Mouse (Mus musculus): ENCODE measurements around the gene Calr. TPM values are rescaled to one million over a fixed set of nuclear protein-coding genes. Genes with fewer than 3 reads are reported as not detected.

Calr gene
- polyA plus RNA-seq, 1 experiment: 385 TPM

DNA sequence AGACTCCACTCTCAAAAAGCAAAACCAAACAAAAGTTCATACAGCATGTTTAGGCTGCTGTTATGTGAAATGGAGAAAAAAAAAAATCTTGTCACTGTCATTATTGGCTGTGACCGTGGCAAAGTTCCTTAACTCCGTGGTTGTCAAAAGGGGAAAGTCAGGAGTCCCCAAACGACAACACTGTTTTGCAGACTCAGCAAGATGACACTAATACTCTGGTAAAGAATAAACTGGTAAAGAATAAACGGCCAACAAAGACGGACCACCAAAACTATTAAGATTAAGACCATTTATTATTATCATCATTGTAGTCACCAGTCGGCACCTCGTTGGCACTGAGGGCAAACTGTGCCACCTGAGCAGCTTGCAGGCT lies 6.9 kb downstream of the Calr start:
- TF ChIP-seq CEBPB (IDR thresholded peaks at IDR 0.05; ENCODE audit: insufficient read depth, poor library complexity, severe bottlenecking) (no peak), USF1 (IDR thresholded peaks at IDR 0.05; ENCODE audit: low read depth) (no peak), POLR2A (IDR thresholded peaks at IDR 0.05; ENCODE audit: insufficient read length, low read depth) (no peak), POLR2AphosphoS2 (IDR thresholded peaks at IDR 0.05; ENCODE audit: insufficient read length, low read depth) (no peak), TCF3 (IDR thresholded peaks at IDR 0.05; ENCODE audit: insufficient read length, low read depth) (no peak), REST (IDR thresholded peaks at IDR 0.05; ENCODE audit: insufficient read depth, insufficient read length) (no peak), MYOG (IDR thresholded peaks at IDR 0.05; ENCODE audit: control insufficient read depth in 1 of 3, insufficient read depth in 1 of 3, insufficient read length in 2 of 3, low read depth in 2 of 3) (no peak), TCF12 (IDR thresholded peaks at IDR 0.05; ENCODE audit: insufficient read depth, poor library complexity, severe bottlenecking) (no peak), SRF (IDR thresholded peaks at IDR 0.05; ENCODE audit: control insufficient read depth, insufficient read length, low read depth) (no peak), MYOD1 (IDR thresholded peaks at IDR 0.05; ENCODE audit: control insufficient read depth in 1 of 3, insufficient read length in 2 of 3, low read depth in 2 of 3) (no peak), E2F4 (IDR thresholded peaks at IDR 0.05; ENCODE audit: insufficient read depth) (no peak), MAX (IDR thresholded peaks at IDR 0.05; ENCODE audit: low read depth) (no peak)
- H3ac ChIP-seq (ENCODE audit: control insufficient read depth, insufficient read length): peak overlapping the region; percentile 74
- H3K79me2 ChIP-seq (ENCODE audit: control insufficient read depth, insufficient read depth): peaks cover 15% of the 10 kb centered on the region

DNA sequence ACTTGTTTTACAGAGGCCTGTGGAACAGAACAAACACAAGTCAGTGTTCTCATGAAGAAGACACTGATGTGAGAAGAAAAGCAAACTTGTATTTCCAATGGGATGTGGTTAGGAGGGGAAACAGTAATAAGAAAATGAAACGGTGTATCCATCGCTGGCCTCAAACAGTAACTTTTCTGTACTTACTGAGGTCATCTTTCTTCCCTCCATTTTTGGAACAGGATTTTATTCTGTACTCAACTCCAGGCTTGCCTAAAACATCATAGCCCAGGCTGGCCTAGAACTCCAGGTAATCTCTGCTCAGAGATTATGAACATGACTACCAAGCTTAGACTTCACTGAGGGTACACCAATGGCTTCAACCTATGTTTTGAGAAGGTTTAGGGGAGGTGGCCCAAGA lies 7.3 kb downstream of the Calr start:
- Histone ChIP-seq H3K27me3 (ENCODE audit: control insufficient read depth, insufficient read depth, insufficient read length) (no peaks in the 10 kb centered on the region), H3K36me3 (ENCODE audit: control insufficient read depth, insufficient read depth) (peaks cover 56% of the 10 kb centered on the region), H3K4me2 (ENCODE audit: low read depth) (peak overlapping the region; percentile 89), H3K4me3 (peak overlapping the region; percentile 70), H3K79me2 (ENCODE audit: control insufficient read depth, insufficient read depth) (peaks cover 15% of the 10 kb centered on the region), H3ac (ENCODE audit: control insufficient read depth, insufficient read length) (peak overlapping the region; percentile 74)
- TF ChIP-seq SRF (IDR thresholded peaks at IDR 0.05; ENCODE audit: control insufficient read depth, insufficient read length, low read depth) (no peak), TCF12 (IDR thresholded peaks at IDR 0.05; ENCODE audit: insufficient read depth, poor library complexity, severe bottlenecking) (no peak)

More for the DNA sequence above, 6.9 kb downstream of the Calr start:
- H3K4me2 ChIP-seq (ENCODE audit: low read depth): peak overlapping the region; percentile 89
- no peaks in the 10 kb centered on the region for H3K27me3 ChIP-seq (ENCODE audit: control insufficient read depth, insufficient read depth, insufficient read length)
- peak overlapping the region; percentile 70 for H3K4me3 ChIP-seq
- peaks cover 56% of the 10 kb centered on the region for H3K36me3 ChIP-seq (ENCODE audit: control insufficient read depth, insufficient read depth)

DNA sequence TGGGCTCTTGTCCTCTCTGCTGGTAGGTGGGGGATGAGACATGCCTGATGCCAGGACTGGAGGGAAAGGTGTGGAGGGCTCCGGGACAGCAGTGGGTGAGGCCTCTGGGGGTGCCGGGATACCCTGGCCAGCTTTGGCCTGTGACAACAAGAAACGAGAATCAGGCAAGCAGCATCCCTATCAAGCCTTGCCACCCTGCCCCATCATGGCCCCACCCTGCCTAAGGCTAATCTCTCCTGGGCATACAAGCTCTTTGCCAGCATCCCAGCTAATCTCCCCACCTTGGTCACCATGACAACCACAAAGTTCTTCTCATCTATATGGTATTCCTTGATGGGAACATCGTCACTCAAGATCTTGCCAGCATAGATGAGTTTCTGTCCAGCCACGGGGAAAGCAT lies 8.2 kb downstream of the Calr start:
- H3K4me2 ChIP-seq (ENCODE audit: low read depth): no peak overlapping the region
- peaks cover 15% of the 10 kb centered on the region for H3K79me2 ChIP-seq (ENCODE audit: control insufficient read depth, insufficient read depth)
- peaks cover 55% of the 10 kb centered on the region for H3K36me3 ChIP-seq (ENCODE audit: control insufficient read depth, insufficient read depth)
- no peak for TF ChIP-seq E2F4 (IDR thresholded peaks at IDR 0.05; ENCODE audit: insufficient read depth)
- TF ChIP-seq MYOD1 (IDR thresholded peaks at IDR 0.05; ENCODE audit: control insufficient read depth in 1 of 3, insufficient read length in 2 of 3, low read depth in 2 of 3): no peak
- no peak for TF ChIP-seq SRF (IDR thresholded peaks at IDR 0.05; ENCODE audit: control insufficient read depth, insufficient read length, low read depth)
- no peak for TF ChIP-seq REST (IDR thresholded peaks at IDR 0.05; ENCODE audit: insufficient read depth, insufficient read length)
- TF ChIP-seq POLR2AphosphoS2 (IDR thresholded peaks at IDR 0.05; ENCODE audit: insufficient read length, low read depth): no peak
- TF ChIP-seq TCF12 (IDR thresholded peaks at IDR 0.05; ENCODE audit: insufficient read depth, poor library complexity, severe bottlenecking): no peak
- TF ChIP-seq TCF3 (IDR thresholded peaks at IDR 0.05; ENCODE audit: insufficient read length, low read depth): no peak
- TF ChIP-seq POLR2A (IDR thresholded peaks at IDR 0.05; ENCODE audit: insufficient read length, low read depth): no peak
- no peak for TF ChIP-seq CEBPB (IDR thresholded peaks at IDR 0.05; ENCODE audit: insufficient read depth, poor library complexity, severe bottlenecking)
- TF ChIP-seq MAX (IDR thresholded peaks at IDR 0.05; ENCODE audit: low read depth): no peak
- TF ChIP-seq MYOG (IDR thresholded peaks at IDR 0.05; ENCODE audit: control insufficient read depth in 1 of 3, insufficient read depth in 1 of 3, insufficient read length in 2 of 3, low read depth in 2 of 3): no peak
- no peak for TF ChIP-seq USF1 (IDR thresholded peaks at IDR 0.05; ENCODE audit: low read depth)
- no peak overlapping the region for H3K4me3 ChIP-seq
- no peaks in the 10 kb centered on the region for H3K27me3 ChIP-seq (ENCODE audit: control insufficient read depth, insufficient read depth, insufficient read length)
- no peak overlapping the region for H3ac ChIP-seq (ENCODE audit: control insufficient read depth, insufficient read length)

DNA sequence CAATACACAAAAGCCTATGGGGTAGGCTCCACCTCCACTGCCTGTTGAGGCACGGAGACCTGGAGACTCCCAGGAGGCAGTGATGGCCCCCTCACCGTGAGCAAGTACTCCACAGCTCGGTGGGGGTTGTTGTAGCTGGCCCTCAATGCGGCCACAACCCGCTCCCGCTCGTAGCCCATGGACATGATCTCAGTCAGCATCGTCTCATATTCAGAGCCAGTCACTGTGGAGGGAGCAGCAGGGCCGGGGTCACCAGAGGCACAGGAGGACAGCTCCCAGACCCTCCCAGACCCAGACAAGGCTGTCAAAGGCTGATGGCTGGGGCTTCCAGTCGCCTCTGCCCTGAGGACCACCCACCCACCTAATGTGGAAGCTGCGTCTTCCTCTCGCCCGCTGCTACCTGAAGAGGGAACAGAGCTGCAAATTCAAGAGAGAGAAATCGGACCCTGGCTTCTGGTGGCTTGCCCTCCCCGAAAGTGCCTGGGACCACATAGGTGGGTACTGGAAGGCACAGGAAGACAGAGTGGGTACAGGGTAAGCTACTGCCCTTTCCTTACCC lies 8.7 kb downstream of the Calr start:
- Histone ChIP-seq H3K79me2 (ENCODE audit: control insufficient read depth, insufficient read depth) (peaks cover 18% of the 10 kb centered on the region), H3K4me3 (no peak overlapping the region), H3K27me3 (ENCODE audit: control insufficient read depth, insufficient read depth, insufficient read length) (no peaks in the 10 kb centered on the region), H3K4me2 (ENCODE audit: low read depth) (no peak overlapping the region), H3K36me3 (ENCODE audit: control insufficient read depth, insufficient read depth) (peaks cover 49% of the 10 kb centered on the region), H3ac (ENCODE audit: control insufficient read depth, insufficient read length) (no peak overlapping the region)
- TF ChIP-seq CEBPB (IDR thresholded peaks at IDR 0.05; ENCODE audit: insufficient read depth, poor library complexity, severe bottlenecking) (no peak), MYOG (IDR thresholded peaks at IDR 0.05; ENCODE audit: control insufficient read depth in 1 of 3, insufficient read depth in 1 of 3, insufficient read length in 2 of 3, low read depth in 2 of 3) (no peak), MYOD1 (IDR thresholded peaks at IDR 0.05; ENCODE audit: control insufficient read depth in 1 of 3, insufficient read length in 2 of 3, low read depth in 2 of 3) (no peak)

DNA sequence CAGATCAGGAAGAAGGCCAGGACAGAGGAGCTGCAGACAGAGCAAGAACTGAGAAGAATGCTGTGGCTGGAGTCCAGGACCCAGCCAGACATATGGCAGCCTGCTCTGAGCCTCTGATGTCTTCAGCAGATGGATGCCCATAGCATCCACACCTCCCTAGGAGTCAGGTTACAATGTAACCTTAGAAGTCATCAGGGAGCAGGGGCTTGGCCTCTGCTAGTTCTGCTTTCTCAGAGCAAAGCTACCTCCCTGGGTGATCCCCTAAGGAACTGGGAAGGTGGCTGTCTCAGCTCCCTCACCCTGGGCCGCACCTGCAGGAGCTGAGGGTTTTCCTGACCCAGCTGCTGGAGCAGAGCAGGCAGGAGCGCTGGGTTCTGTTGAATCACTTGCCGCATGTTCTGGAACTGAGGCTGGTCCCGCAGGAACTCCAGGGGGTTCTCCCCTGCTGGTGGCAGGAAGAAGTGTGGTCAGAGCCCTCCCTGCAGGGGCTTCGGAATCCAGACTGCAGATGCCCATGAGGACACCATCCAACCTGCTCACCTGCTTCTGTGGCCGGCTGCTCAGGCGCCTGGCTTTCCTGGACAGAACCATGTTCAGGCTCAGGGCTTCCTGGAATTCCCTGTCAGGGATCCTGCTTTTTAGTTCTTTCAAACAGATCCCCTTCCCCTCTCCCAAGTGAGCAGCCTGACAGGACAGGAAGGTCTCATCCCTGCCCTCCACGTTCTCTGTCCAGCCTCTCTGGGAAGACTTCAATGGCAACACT lies 9.4 kb downstream of the Calr start:
- no peaks in the 10 kb centered on the region for H3K27me3 ChIP-seq (ENCODE audit: control insufficient read depth, insufficient read depth, insufficient read length)
- TF ChIP-seq MAX (IDR thresholded peaks at IDR 0.05; ENCODE audit: low read depth) (no peak), USF1 (IDR thresholded peaks at IDR 0.05; ENCODE audit: low read depth) (no peak), POLR2AphosphoS2 (IDR thresholded peaks at IDR 0.05; ENCODE audit: insufficient read length, low read depth) (no peak), E2F4 (IDR thresholded peaks at IDR 0.05; ENCODE audit: insufficient read depth) (no peak), TCF3 (IDR thresholded peaks at IDR 0.05; ENCODE audit: insufficient read length, low read depth) (no peak), SRF (IDR thresholded peaks at IDR 0.05; ENCODE audit: control insufficient read depth, insufficient read length, low read depth) (no peak), CEBPB (IDR thresholded peaks at IDR 0.05; ENCODE audit: insufficient read depth, poor library complexity, severe bottlenecking) (no peak), POLR2A (IDR thresholded peaks at IDR 0.05; ENCODE audit: insufficient read length, low read depth) (no peak), MYOD1 (IDR thresholded peaks at IDR 0.05; ENCODE audit: control insufficient read depth in 1 of 3, insufficient read length in 2 of 3, low read depth in 2 of 3) (peak in 2 of 3 experiments; percentile 36 to 39), REST (IDR thresholded peaks at IDR 0.05; ENCODE audit: insufficient read depth, insufficient read length) (no peak), MYOG (IDR thresholded peaks at IDR 0.05; ENCODE audit: control insufficient read depth in 1 of 3, insufficient read depth in 1 of 3, insufficient read length in 2 of 3, low read depth in 2 of 3) (peak in 1 of 3 experiments; percentile 46), TCF12 (IDR thresholded peaks at IDR 0.05; ENCODE audit: insufficient read depth, poor library complexity, severe bottlenecking) (no peak)
- H3K36me3 ChIP-seq (ENCODE audit: control insufficient read depth, insufficient read depth): peaks cover 43% of the 10 kb centered on the region
- no peak overlapping the region for H3K4me3 ChIP-seq
- H3K4me2 ChIP-seq (ENCODE audit: low read depth): peak overlapping the region; percentile 27
- H3ac ChIP-seq (ENCODE audit: control insufficient read depth, insufficient read length): no peak overlapping the region
- peaks cover 25% of the 10 kb centered on the region for H3K79me2 ChIP-seq (ENCODE audit: control insufficient read depth, insufficient read depth)
